Mouse (Mus musculus): ENCODE measurements around the gene Ppp1r10. TPM values are rescaled to one million over a fixed set of nuclear protein-coding genes. Genes with fewer than 3 reads are reported as not detected.

Ppp1r10 gene
- polyA plus RNA-seq, 1 experiment from 2014 or later, result 38.2 TPM

- Histone ChIP-seq H3K4me3 (ENCODE audit: low read depth, low read length) (peak within 1 kb of the TSS; percentile 70), H3K27me3 (ENCODE audit: control insufficient read depth, insufficient read depth, low read length) (no peaks in the 10 kb centered on the region), H3K9ac (replicated peaks; ENCODE audit: low read length) (peak within 1 kb of the TSS; percentile 74), H3K4me1 (ENCODE audit: control insufficient read depth, insufficient read depth, low read length) (no peaks in the 10 kb centered on the region; the same call in 1 of the 2 replicates), H3K9me3 (replicated peaks; ENCODE audit: control insufficient read depth, low read length) (no peaks in the 10 kb centered on the region), H3K36me3 (replicated peaks; ENCODE audit: control insufficient read depth, insufficient read depth, low read depth, low read length) (peaks cover 7% of the 10 kb centered on the region), H3K27ac (replicated peaks; ENCODE audit: low read depth, low read length) (peak within 1 kb of the TSS; percentile 61; the same call in 1 of the 2 replicates), H3K4me2 (ENCODE audit: low read depth, low read length) (peak within 1 kb of the TSS; percentile 94)
- DNase-seq (ENCODE audit: low spot score) (peak; percentile 94), ATAC-seq (replicated peaks; ENCODE audit: insufficient number of reproducible peaks, low FRiP score, low TSS enrichment, low read depth) (peak; percentile 91)
- WGBS, result under 1% methylated on average over 76 of the region's 86 CpGs
These were observed 19.2 kb upstream of the Ppp1r10 start, which contains the start of gene 2310061I04Rik for GRCm38 (mm10) chr17:35896781-35897643. 2310061I04Rik (minus strand) TSS chr17:35897431.

GRCm38 (mm10) chr17:35897644-35898573, 18.3 kb upstream of the Ppp1r10 start:
- H3K36me3 ChIP-seq (replicated peaks; ENCODE audit: control insufficient read depth, insufficient read depth, low read depth, low read length), result peaks cover 4% of the 10 kb centered on the region

GRCm38 (mm10) chr17:35900636-35901035, 15.6 kb upstream of the Ppp1r10 start:
- Histone ChIP-seq H3K4me3 (ENCODE audit: low read depth, low read length) (no peak overlapping the region), H3K4me2 (ENCODE audit: low read depth, low read length) (no peak overlapping the region), H3K27ac (replicated peaks; ENCODE audit: low read depth, low read length) (no peak overlapping the region), H3K36me3 (replicated peaks; ENCODE audit: control insufficient read depth, insufficient read depth, low read depth, low read length) (peaks cover 2% of the 10 kb centered on the region), H3K27me3 (ENCODE audit: control insufficient read depth, insufficient read depth, low read length) (no peaks in the 10 kb centered on the region), H3K4me1 (ENCODE audit: control insufficient read depth, insufficient read depth, low read length) (no peaks in the 10 kb centered on the region; the same call in 1 of the 2 replicates), H3K9me3 (replicated peaks; ENCODE audit: control insufficient read depth, low read length) (no peaks in the 10 kb centered on the region), H3K9ac (replicated peaks; ENCODE audit: low read length) (no peak overlapping the region)
- DNase-seq (ENCODE audit: low spot score), result no peak
- ATAC-seq (replicated peaks; ENCODE audit: insufficient number of reproducible peaks, low FRiP score, low TSS enrichment, low read depth), result no peak
- 84% methylated on average over 3 of the region's 3 CpGs for WGBS

More at GRCm38 (mm10) chr17:35897644-35898573, 18.3 kb upstream of the Ppp1r10 start:
- Histone ChIP-seq H3K27me3 (ENCODE audit: control insufficient read depth, insufficient read depth, low read length) (no peaks in the 10 kb centered on the region), H3K9me3 (replicated peaks; ENCODE audit: control insufficient read depth, low read length) (no peaks in the 10 kb centered on the region), H3K4me2 (ENCODE audit: low read depth, low read length) (peak overlapping the region; percentile 20), H3K4me3 (ENCODE audit: low read depth, low read length) (no peak overlapping the region), H3K9ac (replicated peaks; ENCODE audit: low read length) (peak overlapping the region; percentile 39; the same call in 1 of the 2 replicates), H3K4me1 (ENCODE audit: control insufficient read depth, insufficient read depth, low read length) (no peaks in the 10 kb centered on the region; the same call in 1 of the 2 replicates), H3K27ac (replicated peaks; ENCODE audit: low read depth, low read length) (no peak overlapping the region)
- WGBS, result 44% methylated on average over 23 of the region's 23 CpGs
- ATAC-seq (replicated peaks; ENCODE audit: insufficient number of reproducible peaks, low FRiP score, low TSS enrichment, low read depth) (peak; percentile 21; the same call in 1 of the 2 replicates), DNase-seq (ENCODE audit: low spot score) (no peak)

- no peak for DNase-seq (ENCODE audit: low spot score)
- Histone ChIP-seq H3K4me2 (ENCODE audit: low read depth, low read length) (no peak overlapping the region), H3K27me3 (ENCODE audit: control insufficient read depth, insufficient read depth, low read length) (no peaks in the 10 kb centered on the region), H3K4me3 (ENCODE audit: low read depth, low read length) (no peak overlapping the region), H3K9ac (replicated peaks; ENCODE audit: low read length) (no peak overlapping the region), H3K36me3 (replicated peaks; ENCODE audit: control insufficient read depth, insufficient read depth, low read depth, low read length) (peaks cover 2% of the 10 kb centered on the region), H3K9me3 (replicated peaks; ENCODE audit: control insufficient read depth, low read length) (no peaks in the 10 kb centered on the region), H3K27ac (replicated peaks; ENCODE audit: low read depth, low read length) (no peak overlapping the region), H3K4me1 (ENCODE audit: control insufficient read depth, insufficient read depth, low read length) (no peaks in the 10 kb centered on the region)
- WGBS, result 92% methylated on average over 9 of the region's 9 CpGs
- ATAC-seq (replicated peaks; ENCODE audit: insufficient number of reproducible peaks, low FRiP score, low TSS enrichment, low read depth), result no peak
These were observed 12.8 kb upstream of the Ppp1r10 start for GRCm38 (mm10) chr17:35903343-35903991.

- ATAC-seq (replicated peaks; ENCODE audit: insufficient number of reproducible peaks, low FRiP score, low TSS enrichment, low read depth) (no peak), DNase-seq (ENCODE audit: low spot score) (no peak)
- Histone ChIP-seq H3K9me3 (replicated peaks; ENCODE audit: control insufficient read depth, low read length) (no peaks in the 10 kb centered on the region), H3K4me1 (ENCODE audit: control insufficient read depth, insufficient read depth, low read length) (no peaks in the 10 kb centered on the region; the same call in 1 of the 2 replicates), H3K4me3 (ENCODE audit: low read depth, low read length) (no peak overlapping the region), H3K9ac (replicated peaks; ENCODE audit: low read length) (no peak overlapping the region), H3K27ac (replicated peaks; ENCODE audit: low read depth, low read length) (no peak overlapping the region), H3K4me2 (ENCODE audit: low read depth, low read length) (no peak overlapping the region), H3K36me3 (replicated peaks; ENCODE audit: control insufficient read depth, insufficient read depth, low read depth, low read length) (peaks cover 2% of the 10 kb centered on the region), H3K27me3 (ENCODE audit: control insufficient read depth, insufficient read depth, low read length) (no peaks in the 10 kb centered on the region)
- WGBS, result 77% methylated on average over 4 of the region's 4 CpGs
These were observed 12.3 kb upstream of the Ppp1r10 start for GRCm38 (mm10) chr17:35903992-35904355.

- Histone ChIP-seq H3K4me2 (ENCODE audit: low read depth, low read length) (no peak overlapping the region), H3K9ac (replicated peaks; ENCODE audit: low read length) (no peak overlapping the region), H3K9me3 (replicated peaks; ENCODE audit: control insufficient read depth, low read length) (no peaks in the 10 kb centered on the region), H3K4me3 (ENCODE audit: low read depth, low read length) (no peak overlapping the region), H3K27me3 (ENCODE audit: control insufficient read depth, insufficient read depth, low read length) (no peaks in the 10 kb centered on the region), H3K36me3 (replicated peaks; ENCODE audit: control insufficient read depth, insufficient read depth, low read depth, low read length) (no peaks in the 10 kb centered on the region; the same call in none of the 2 replicates), H3K4me1 (ENCODE audit: control insufficient read depth, insufficient read depth, low read length) (no peaks in the 10 kb centered on the region; the same call in 1 of the 2 replicates), H3K27ac (replicated peaks; ENCODE audit: low read depth, low read length) (no peak overlapping the region)
- no peak for DNase-seq (ENCODE audit: low spot score)
- ATAC-seq (replicated peaks; ENCODE audit: insufficient number of reproducible peaks, low FRiP score, low TSS enrichment, low read depth), result no peak
- 98% methylated on average over 1 of the region's 1 CpGs for WGBS
These were observed 10.6 kb upstream of the Ppp1r10 start for GRCm38 (mm10) chr17:35905587-35905986.

- H3K36me3 ChIP-seq (replicated peaks; ENCODE audit: control insufficient read depth, insufficient read depth, low read depth, low read length), result no peaks in the 10 kb centered on the region; the same call in none of the 2 replicates
- no peaks in the 10 kb centered on the region for H3K9me3 ChIP-seq (replicated peaks; ENCODE audit: control insufficient read depth, low read length)
- DNase-seq (ENCODE audit: low spot score) (no peak), ATAC-seq (replicated peaks; ENCODE audit: insufficient number of reproducible peaks, low FRiP score, low TSS enrichment, low read depth) (no peak)
- H3K27me3 ChIP-seq (ENCODE audit: control insufficient read depth, insufficient read depth, low read length), result no peaks in the 10 kb centered on the region
- no peaks in the 10 kb centered on the region; the same call in 1 of the 2 replicates for H3K4me1 ChIP-seq (ENCODE audit: control insufficient read depth, insufficient read depth, low read length)
- no peak overlapping the region for H3K4me3 ChIP-seq (ENCODE audit: low read depth, low read length)
- H3K4me2 ChIP-seq (ENCODE audit: low read depth, low read length), result no peak overlapping the region
- H3K27ac ChIP-seq (replicated peaks; ENCODE audit: low read depth, low read length), result no peak overlapping the region
- no peak overlapping the region for H3K9ac ChIP-seq (replicated peaks; ENCODE audit: low read length)
- 83% methylated on average over 2 of the region's 2 CpGs for WGBS
These were observed 8.6 kb upstream of the Ppp1r10 start for GRCm38 (mm10) chr17:35907609-35908008.
